In genomic region chr2:91701366-91701765, GRCm38 (mm10) we compare ENCODE assay signal across 23 mouse cellular contexts. TPM values are rescaled to one million over a fixed set of nuclear protein-coding genes. Genes with fewer than 3 reads are reported as not detected.
DNase-seq lines count a peak whose midpoint lies in the region; ATAC-seq and TF ChIP-seq lines count a peak whose summit lies in the region.
"Had no signal": no experiment of that assay in that cellular context is flagged by ENCODE, and none has a peak within 500 bp of the region (broad histone marks: within the 10 kb centered on the region; RNA-seq: fewer than 3 reads in every experiment).

No protein-coding gene starts in this region.

- peaks cover 33% of the 10 kb centered on the region for H3K4me1 ChIP-seq in bone marrow macrophage, adult 2 months (ENCODE audit: control insufficient read depth, insufficient read depth, low read length)
- H3K4me1 ChIP-seq: forebrain, embryonic 10.5 days; forebrain, embryonic 13.5 days; hindbrain, embryonic 10.5 days; hindbrain, embryonic 13.5 days had no signal

- peak; percentile 52 for DNase-seq in cerebellum, adult 9-10 months
- DNase-seq in cerebellum, postnatal 4 days (ENCODE audit: low spot score in 2 of 2): no peak
- DNase-seq in cerebellum, postnatal 25 days: peak; percentile 13 to 28
- DNase-seq in urinary bladder, postnatal 36 days (ENCODE audit: low spot score in 2 of 2): no peak
- DNase-seq: adrenal gland, adult 8-10 months; adrenal gland, postnatal 25 days; gastrocnemius, postnatal 10 days; gastrocnemius, postnatal 36 days; heart, postnatal 10 days; heart, postnatal 36 days; kidney, adult 11 months; kidney, adult 8-10 months had no signal

- TF ChIP-seq CTCF in bone marrow macrophage, adult 2 months (IDR thresholded peaks at IDR 0.05; ENCODE audit: low read depth, low read length): no peak

- peak overlapping the region; percentile 0 for H3K27ac ChIP-seq in bone marrow macrophage, adult 2 months (ENCODE audit: insufficient read depth, low read depth, low read length)
- H3K27ac ChIP-seq: forebrain, embryonic 10.5 days; forebrain, embryonic 13.5 days; heart, embryonic 15.5 days; hindbrain, embryonic 10.5 days; hindbrain, embryonic 13.5 days had no signal

- TF ChIP-seq POLR2A in bone marrow macrophage, adult 2 months (IDR thresholded peaks at IDR 0.05; ENCODE audit: borderline replicate concordance, low read depth, low read length): no peak

- no peak overlapping the region for H3K4me3 ChIP-seq in bone marrow macrophage, adult 2 months (ENCODE audit: insufficient read depth, low read length)
- H3K4me3 ChIP-seq: forebrain, embryonic 10.5 days; forebrain, embryonic 13.5 days; heart, embryonic 12.5 days; heart, embryonic 15.5 days; hindbrain, embryonic 10.5 days; hindbrain, embryonic 13.5 days had no signal

- no peak for ATAC-seq in cerebellum, adult (ENCODE audit: insufficient number of reproducible peaks, low FRiP score, low TSS enrichment)
- ATAC-seq: activated CD4-positive, CD25-positive, alpha-beta regulatory T cell, adult 4 months; forebrain, embryonic 13.5 days; forebrain, embryonic 16.5 days; hindbrain, embryonic 16.5 days had no signal

RNA-seq across cellular contexts. Expression of gene Atg13, which starts 9.0 kb away (rescaled TPM):
- polyA plus RNA-seq in bone marrow macrophage, adult 2 months (2012; ENCODE audit: insufficient read depth, insufficient read length, missing spikeins): 28.8 and 35.7 TPM in 2 replicates

RNA-seq across cellular contexts. Expression of gene Harbi1, which starts 9.3 kb away (rescaled TPM):
- polyA plus RNA-seq in bone marrow macrophage, adult 2 months (2012; ENCODE audit: insufficient read depth, insufficient read length, missing spikeins): 4.8 and 4.9 TPM in 2 replicates

RNA-seq across cellular contexts. Expression of gene Ambra1, which starts 28.6 kb away (rescaled TPM):
- polyA plus RNA-seq in bone marrow macrophage, adult 2 months (2012; ENCODE audit: insufficient read depth, insufficient read length, missing spikeins): 24.0 and 26.3 TPM in 2 replicates

RNA-seq across cellular contexts. Expression of gene Arhgap1, which starts 51.7 kb away (rescaled TPM):
- polyA plus RNA-seq in bone marrow macrophage, adult 2 months (2012; ENCODE audit: insufficient read depth, insufficient read length, missing spikeins): 66.6 and 88.4 TPM in 2 replicates

RNA-seq across cellular contexts. Expression of gene Zfp408, which starts 51.8 kb away (rescaled TPM):
- 12.5 and 17.5 TPM in 2 replicates for polyA plus RNA-seq in bone marrow macrophage, adult 2 months (2012; ENCODE audit: insufficient read depth, insufficient read length, missing spikeins)

Comparison
In these comparisons a context has a peak if more than half of its experiments do, and no peak if none do; other contexts are left out.
1. DNase-seq: peak in cerebellum, adult 9-10 months (single experiment) and cerebellum, postnatal 25 days (2 of 2); none in cerebellum, postnatal 4 days (0 of 2) and urinary bladder, postnatal 36 days (0 of 2).